Mouse (Mus musculus) cortical plate, adult 2 months (tissue): ENCODE data around the gene Nosip. TPM values are rescaled to one million over a fixed set of nuclear protein-coding genes. Genes with fewer than 3 reads are reported as not detected.

Source experiments
- H3K27ac ChIP-seq: fragments of 200-500 bp; 2 replicates; pipeline ENCODE4 v1.5.1; 2012; ENCODE audit warnings: low read length, control low read depth, inconsistent platforms; ENCODE audit not compliant: insufficient read depth
- H3K4me1 ChIP-seq: fragments of 200-500 bp; 2 replicates; pipeline ENCODE4 v1.6.1; 2011; ENCODE audit warnings: low read length; ENCODE audit not compliant: control insufficient read depth, insufficient read depth
- H3K4me3 ChIP-seq: fragments of 200-500 bp; 2 replicates; pipeline ENCODE4 v1.5.1; 2011; ENCODE audit warnings: mild to moderate bottlenecking, low read length, control low read depth; ENCODE audit not compliant: insufficient read depth
- CTCF ChIP-seq: fragments of 200-500 bp; IDR thresholded peaks from 2 replicates; pipeline ENCODE4 v1.5.1; 2011; ENCODE audit warnings: mild to moderate bottlenecking, control low read depth, low read length; ENCODE audit not compliant: insufficient read depth; ENCODE audit errors: extremely low read depth
- POLR2A ChIP-seq: fragments of 200-500 bp; IDR thresholded peaks from 2 replicates; pipeline ENCODE4 v1.6.1; 2011; ENCODE audit warnings: mild to moderate bottlenecking, low read length, control low read depth; ENCODE audit not compliant: insufficient read depth; ENCODE audit errors: extremely low read depth
- polyA plus RNA-seq: library from polyadenylated mRNA; depleted of rRNA; stranded (reverse); fragments of >200 nt; gene quantifications from 2 replicates; pipeline ENCODE4 v1.2.3, GENCODE M21; 2012

Gene Nosip
- polyA plus RNA-seq, 1 experiment: 89.5 TPM

- H3K4me1 ChIP-seq: no peaks in the 10 kb centered on the region
- H3K4me3 ChIP-seq: no peak overlapping the region
- no peak overlapping the region for H3K27ac ChIP-seq
- TF ChIP-seq CTCF (no peak), POLR2A (no peak)
These were observed 35.2 kb downstream of the Nosip start for GRCm38 (mm10) chr7:45097479-45097878.

GRCm38 (mm10) chr7:45098541-45099240, 36.5 kb downstream of the Nosip start:
- TF ChIP-seq POLR2A (no peak), CTCF (no peak)
- no peak overlapping the region for H3K4me3 ChIP-seq
- H3K4me1 ChIP-seq: no peaks in the 10 kb centered on the region
- no peak overlapping the region for H3K27ac ChIP-seq

GRCm38 (mm10) chr7:45100046-45100445, 37.8 kb downstream of the Nosip start:
- H3K27ac ChIP-seq: no peak overlapping the region
- H3K4me1 ChIP-seq: no peaks in the 10 kb centered on the region
- H3K4me3 ChIP-seq: no peak overlapping the region
- no peak for TF ChIP-seq POLR2A
- TF ChIP-seq CTCF: no peak

DNA sequence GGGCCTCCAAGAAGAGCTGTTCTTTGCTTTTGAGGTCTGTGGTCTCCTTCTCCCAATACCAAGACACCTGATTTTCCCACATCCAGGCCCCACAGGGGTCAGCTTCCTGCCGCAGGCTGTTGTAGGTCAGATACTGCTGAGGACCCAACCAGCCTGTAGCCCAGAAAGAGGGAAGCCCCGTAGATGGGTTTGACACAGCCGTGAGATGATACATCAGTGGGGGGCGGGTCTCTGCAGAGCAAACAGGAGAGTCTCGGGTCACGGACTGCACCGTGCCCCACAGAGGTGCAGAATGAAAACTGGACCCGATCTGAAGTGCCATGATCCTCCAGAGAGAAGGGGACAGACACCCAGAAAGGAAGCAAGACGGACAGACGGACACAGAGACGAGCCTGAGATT, 40.2 kb downstream of the Nosip start:
- Histone ChIP-seq H3K4me3 (peak overlapping the region; percentile 26; the same call in 1 of the 2 replicates), H3K4me1 (no peaks in the 10 kb centered on the region), H3K27ac (no peak overlapping the region)
- no peak for TF ChIP-seq POLR2A
- no peak for TF ChIP-seq CTCF

GRCm38 (mm10) chr7:45102940-45103585, 40.8 kb downstream of the Nosip start:
- H3K4me1 ChIP-seq: no peaks in the 10 kb centered on the region
- TF ChIP-seq POLR2A (no peak), CTCF (no peak)
- H3K4me3 ChIP-seq: peak overlapping the region; percentile 26; the same call in 1 of the 2 replicates
- peak overlapping the region; percentile 54 for H3K27ac ChIP-seq

- Histone ChIP-seq H3K27ac (peak within 1 kb of the TSS; percentile 54), H3K4me1 (no peaks in the 10 kb centered on the region), H3K4me3 (peak within 1 kb of the TSS; percentile 26; the same call in 1 of the 2 replicates)
- TF ChIP-seq POLR2A: peak; percentile 45; the same call in 1 of the 2 replicates
- TF ChIP-seq CTCF: no peak
These were observed 41.5 kb downstream of the Nosip start, which contains the start of gene Fcgrt for GRCm38 (mm10) chr7:45103652-45104180. Gene Fcgrt, minus strand, starts transcription at chr7:45103851.

- Histone ChIP-seq H3K4me1 (no peaks in the 10 kb centered on the region), H3K4me3 (no peak overlapping the region), H3K27ac (no peak overlapping the region)
- TF ChIP-seq CTCF (no peak), POLR2A (no peak)
These were observed 42.7 kb downstream of the Nosip start for GRCm38 (mm10) chr7:45104941-45105340.

- Histone ChIP-seq H3K4me1 (no peaks in the 10 kb centered on the region), H3K27ac (no peak overlapping the region), H3K4me3 (no peak overlapping the region)
- TF ChIP-seq CTCF (no peak), POLR2A (no peak)
These were observed 43.3 kb downstream of the Nosip start for GRCm38 (mm10) chr7:45105491-45105890.

- H3K4me1 ChIP-seq: no peaks in the 10 kb centered on the region
- TF ChIP-seq POLR2A: no peak
- TF ChIP-seq CTCF: no peak
- no peak overlapping the region for H3K27ac ChIP-seq
- H3K4me3 ChIP-seq: no peak overlapping the region
These were observed 44.2 kb downstream of the Nosip start for GRCm38 (mm10) chr7:45106441-45106840.
